Mouse (Mus musculus) monocyte, adult 5-6 weeks (primary cell): Measurements from ENCODE around the gene Med9. TPM values are rescaled to one million over a fixed set of nuclear protein-coding genes. Genes with fewer than 3 reads are reported as not detected.

Experiments used
- ATAC-seq: fragments of 153-309, 156-312 bp; replicated peaks from 2 replicates; pipeline ENCODE4 v1.8.0; 2017; ENCODE audit warnings: mild to moderate bottlenecking; ENCODE audit not compliant: low TSS enrichment, insufficient number of reproducible peaks, severe bottlenecking, poor library complexity, low FRiP score
- total RNA-seq: library from RNA; stranded (forward); fragments of 200-1000, 200-491, 200-594 nt; gene quantifications from 3 replicates; pipeline ENCODE4 v1.2.3, GENCODE M21; 2017

The Med9 gene
- total RNA-seq, 1 experiment from 2014 or later = 3.5 TPM

- no peak for ATAC-seq
These were observed 27.2 kb downstream of the Med9 start for GRCm38 (mm10) chr11:59975241-59975640.

DNA sequence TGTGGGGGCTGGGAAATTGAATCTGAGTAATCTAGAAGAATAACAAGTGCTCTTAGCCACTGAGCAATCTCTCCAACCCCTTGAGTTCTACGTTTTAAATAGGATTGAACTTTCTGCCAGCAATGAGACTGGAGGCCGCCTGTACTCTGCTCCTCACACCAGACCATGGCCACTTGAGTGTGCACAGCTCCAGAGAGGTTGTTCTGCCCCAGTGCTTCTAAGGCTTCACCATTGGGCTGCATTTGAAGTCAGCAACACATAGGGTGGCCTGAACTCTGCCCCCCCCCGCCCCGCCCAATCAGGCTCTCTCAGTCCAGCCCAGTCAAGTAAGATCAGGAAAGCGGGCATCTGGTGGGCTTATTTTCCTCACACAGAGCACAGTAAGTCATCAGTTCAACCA, 29.8 kb downstream of the Med9 start:
- ATAC-seq = no peak

DNA sequence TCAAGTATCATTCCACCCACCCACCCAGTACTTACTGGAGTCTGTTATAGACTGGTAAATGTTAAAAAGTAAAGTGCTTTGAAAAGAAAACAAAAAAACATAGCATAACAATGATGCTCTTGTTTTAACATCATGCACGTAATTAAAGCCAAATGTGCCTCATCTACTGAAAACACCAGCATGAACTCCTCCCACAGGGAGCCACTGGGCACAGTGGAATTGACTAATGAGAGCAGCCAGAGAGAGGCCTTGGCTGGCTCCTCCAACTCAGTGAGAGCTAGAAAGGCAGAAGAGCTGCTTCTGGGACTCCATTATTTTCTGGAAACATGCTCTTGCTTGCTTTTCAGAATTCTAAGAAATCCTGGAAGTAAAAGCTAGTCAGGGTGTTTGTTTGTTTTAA, 41.4 kb downstream of the Med9 start:
- no peak for ATAC-seq

DNA sequence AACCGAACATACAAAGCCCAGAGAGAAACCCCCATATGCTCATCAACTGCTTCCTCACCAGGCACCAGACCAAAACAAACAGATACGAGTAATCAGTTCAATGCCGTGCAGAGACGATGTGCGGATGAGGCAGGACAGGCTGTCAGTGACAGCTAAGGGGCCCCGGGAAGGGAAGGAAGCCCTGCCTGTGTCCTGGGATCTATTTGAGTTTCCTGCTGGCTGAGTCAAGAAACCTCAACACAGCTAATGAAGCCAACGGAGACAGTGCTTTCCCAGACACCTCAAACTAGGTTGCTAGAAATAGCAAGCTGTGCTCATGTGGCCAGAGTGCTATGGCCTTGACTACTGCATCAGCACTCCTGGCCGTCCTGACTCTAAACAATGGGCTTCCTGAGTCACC, 43.4 kb downstream of the Med9 start:
- ATAC-seq = no peak

DNA sequence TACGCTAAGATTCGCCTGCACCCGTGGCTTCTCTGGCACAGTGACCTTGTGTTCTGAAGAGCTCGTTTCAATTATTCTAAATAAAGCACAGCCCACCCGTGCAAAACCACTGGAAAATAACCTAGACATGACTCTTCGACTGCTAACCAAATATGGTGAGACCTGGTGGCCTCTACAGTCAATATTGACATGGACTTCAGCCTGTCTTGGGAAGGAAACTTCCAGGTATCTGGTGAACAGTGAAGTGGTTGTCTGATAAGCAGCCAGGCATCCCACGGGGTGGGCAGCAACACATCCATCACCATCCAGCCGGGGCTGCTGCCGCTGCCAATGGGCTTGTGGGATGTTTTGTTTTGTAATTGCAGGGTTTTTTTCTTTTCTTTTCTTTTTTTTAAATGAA, 46.3 kb downstream of the Med9 start:
- no peak for ATAC-seq

DNA sequence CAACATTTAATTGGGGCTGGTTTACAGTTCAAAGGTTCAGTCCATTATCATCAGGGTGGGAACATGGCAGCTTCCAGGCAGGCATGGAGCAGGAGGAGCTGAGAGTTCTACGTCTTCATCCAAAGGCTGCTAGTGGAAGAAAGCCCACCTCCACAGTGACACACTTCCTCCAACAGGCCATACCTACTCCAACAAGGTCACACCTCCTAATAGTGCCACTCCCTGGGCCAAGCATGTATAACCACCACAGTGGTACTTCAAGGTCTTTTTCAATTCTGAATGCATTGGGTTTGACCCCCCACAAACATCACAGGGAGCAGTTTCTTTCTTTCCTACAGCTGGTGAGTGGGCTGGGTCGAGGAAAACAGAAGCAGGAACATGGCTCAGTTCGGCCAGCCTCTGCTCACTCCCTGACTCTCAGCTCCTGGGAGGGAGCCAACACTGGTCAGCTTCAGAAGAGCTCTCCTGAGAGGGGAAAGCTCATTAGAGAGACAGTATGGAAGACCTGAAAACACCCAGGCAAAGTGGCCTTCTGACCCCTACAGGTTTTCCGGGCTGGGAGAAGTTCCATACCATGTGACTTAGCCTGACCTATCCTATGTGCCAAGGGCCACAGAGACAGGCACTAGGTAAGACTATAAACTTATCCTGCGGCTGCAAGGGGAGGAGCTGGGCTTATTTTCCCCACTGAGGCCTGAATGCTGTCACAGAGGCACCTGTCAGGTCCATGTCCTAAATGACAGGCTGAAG, 53.4 kb downstream of the Med9 start:
- ATAC-seq = no peak

GRCm38 (mm10) chr11:60003811-60004210, 55.8 kb downstream of the Med9 start:
- no peak for ATAC-seq

DNA sequence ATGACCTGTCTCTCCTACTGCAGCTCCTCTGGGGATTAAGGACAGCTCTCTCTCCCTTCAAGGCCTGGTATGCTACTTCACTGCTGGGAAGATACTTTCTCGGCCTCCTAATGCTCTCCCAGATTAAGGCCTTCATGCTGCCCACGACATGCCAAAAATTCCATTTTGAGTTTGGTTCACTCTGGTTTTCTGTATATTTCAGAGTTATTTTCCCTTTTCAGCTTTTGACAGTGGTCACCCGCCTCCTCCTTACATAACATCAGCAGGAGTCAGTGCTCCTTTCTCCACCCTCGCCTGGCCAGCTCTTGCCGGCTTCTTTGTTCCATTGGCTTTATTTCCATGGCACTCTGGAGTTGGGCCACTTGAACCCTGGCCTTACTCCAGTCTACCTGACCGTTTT, 56.7 kb downstream of the Med9 start:
- ATAC-seq = no peak

DNA sequence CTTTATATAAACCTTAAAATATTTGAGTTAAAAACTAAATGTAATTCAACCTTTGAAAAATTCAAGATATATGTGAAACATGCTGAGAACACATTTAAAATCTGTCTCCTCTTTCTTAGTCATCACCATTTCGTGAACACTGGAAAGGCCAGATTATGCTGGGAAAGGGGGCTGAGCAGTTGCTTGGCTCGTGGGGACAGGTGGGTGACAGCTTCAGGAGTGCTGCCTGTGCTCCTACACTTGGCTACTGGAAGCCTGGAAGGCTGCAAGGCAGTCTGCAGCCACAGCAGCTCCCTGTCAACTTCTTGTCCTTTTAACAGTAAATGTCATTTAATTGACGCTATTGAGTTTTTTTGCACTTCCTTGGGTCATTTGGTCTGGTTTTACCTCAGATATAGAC, 57.9 kb downstream of the Med9 start:
- ATAC-seq = no peak

GRCm38 (mm10) chr11:60009451-60009850, 61.4 kb downstream of the Med9 start:
- ATAC-seq = no peak

- ATAC-seq = no peak
These were observed 63.5 kb downstream of the Med9 start for GRCm38 (mm10) chr11:60011516-60011915.

Other genes with a start within 250 kb of the Med9 start
- gene Pld6, start 160.6 kb upstream of the Med9 start, total RNA-seq = not detected in 3 replicates
- 20.4 to 40.6 TPM (median 27.9 TPM) in 3 replicates for gene Flcn, start 138.2 kb upstream of the Med9 start, total RNA-seq
- gene Nt5m, start 108.8 kb upstream of the Med9 start, total RNA-seq = 7.0 to 8.1 TPM (median 7.1 TPM) in 3 replicates
- 92.3 to 107 TPM (median 102 TPM) in 3 replicates for gene Cops3, start 108.4 kb upstream of the Med9 start, total RNA-seq
- 1.2 TPM in 1 of 3 replicates, not detected in the others for gene Rasd1, start 16.7 kb downstream of the Med9 start, total RNA-seq
- gene Pemt, start 98.3 kb downstream of the Med9 start, total RNA-seq = not detected in 3 replicates
- gene Rai1, start 156.8 kb downstream of the Med9 start, total RNA-seq = 4.6 to 18.1 TPM (median 10.3 TPM) in 3 replicates